Mouse (Mus musculus): ENCODE results near the gene Clec4a4.

DNA sequence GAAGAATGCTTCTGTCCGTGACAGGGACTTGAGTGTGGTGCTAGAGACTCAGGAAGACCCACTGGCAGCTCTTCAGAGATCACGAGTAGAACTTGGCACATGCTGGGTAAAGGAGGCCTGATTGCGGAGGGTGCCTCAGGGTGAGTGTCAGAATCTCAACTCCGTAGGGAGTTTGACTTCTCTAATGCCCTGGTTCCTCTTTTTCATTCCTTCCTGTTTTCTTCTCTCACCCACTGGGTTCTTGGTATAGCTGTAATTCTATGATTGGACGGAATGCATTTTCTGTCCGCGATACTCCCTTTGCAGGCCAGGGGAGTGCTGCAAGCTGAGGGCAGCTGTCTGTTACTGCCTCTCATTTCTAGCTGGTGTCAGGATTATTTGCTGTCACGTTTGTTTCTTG is 37.8 kb upstream of the Clec4a4 start, which contains the start of gene Clec4a3:
- TF ChIP-seq CTCF (IDR thresholded peaks at IDR 0.05; ENCODE audit: low read depth) (no peak), EP300 (IDR thresholded peaks at IDR 0.05; ENCODE audit: low read depth) (no peak)
